Mouse (Mus musculus) urinary bladder, adult 2 months (tissue): ENCODE measurements around the gene Hhat. TPM values are rescaled to one million over a fixed set of nuclear protein-coding genes. Genes with fewer than 3 reads are reported as not detected.

Experiments used
- DNase-seq: peaks from one replicate; pipeline ENCODE4 v3.0.0; 2022; ENCODE audit warnings: low spot score
- polyA plus RNA-seq: library from polyadenylated mRNA; depleted of rRNA; stranded (reverse); fragments of >200 nt; gene quantifications from 2 replicates; pipeline ENCODE4 v1.2.3, GENCODE M21; 2012; rRNA removed

Gene Hhat
- 2.7 and 3.1 TPM in 2 replicates for polyA plus RNA-seq

DNA sequence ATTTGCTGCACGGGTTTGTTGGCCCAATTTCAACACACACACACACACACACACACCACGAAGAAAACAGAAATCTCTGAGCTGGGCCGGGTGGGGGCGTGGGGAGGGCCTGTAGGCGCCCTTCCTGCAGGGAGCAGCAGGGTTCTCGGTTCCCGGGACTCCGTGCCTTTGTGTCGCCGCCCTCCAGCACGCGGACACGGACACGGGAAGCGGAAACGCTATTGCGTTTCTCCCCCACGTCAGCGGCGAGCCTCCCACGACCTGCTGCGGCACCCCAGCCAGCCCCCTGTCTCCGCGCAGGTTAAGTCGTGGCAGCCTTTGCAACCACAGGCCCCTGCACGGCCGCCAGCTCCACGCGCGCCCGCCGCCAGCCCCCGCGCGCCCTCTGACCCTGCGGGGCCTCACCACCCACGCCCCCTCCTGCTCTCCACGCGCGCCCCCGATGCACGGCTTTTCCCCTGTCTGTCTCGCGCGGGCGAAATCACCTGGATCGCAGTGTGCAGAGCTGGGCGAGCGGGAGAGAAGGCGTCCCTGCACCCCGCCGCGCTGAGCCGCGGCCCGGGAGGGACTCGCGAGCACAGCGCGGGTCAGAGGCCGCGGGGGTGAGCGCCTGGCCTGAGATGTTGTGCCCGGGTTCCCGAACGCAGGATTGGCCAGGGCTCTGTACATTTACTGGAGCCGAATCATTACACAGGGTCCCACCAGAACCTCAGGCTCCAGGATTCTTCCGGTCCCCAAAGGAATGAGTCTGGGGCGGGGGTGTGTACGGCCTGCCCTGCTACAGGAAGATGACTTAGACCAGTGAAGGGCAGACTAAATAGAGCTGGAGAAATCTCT, at the start of gene Hhat:
Hhat (minus strand) TSS at position 729 of the 837 bp plus-strand sequence.
- peak; percentile 56 for DNase-seq

DNA sequence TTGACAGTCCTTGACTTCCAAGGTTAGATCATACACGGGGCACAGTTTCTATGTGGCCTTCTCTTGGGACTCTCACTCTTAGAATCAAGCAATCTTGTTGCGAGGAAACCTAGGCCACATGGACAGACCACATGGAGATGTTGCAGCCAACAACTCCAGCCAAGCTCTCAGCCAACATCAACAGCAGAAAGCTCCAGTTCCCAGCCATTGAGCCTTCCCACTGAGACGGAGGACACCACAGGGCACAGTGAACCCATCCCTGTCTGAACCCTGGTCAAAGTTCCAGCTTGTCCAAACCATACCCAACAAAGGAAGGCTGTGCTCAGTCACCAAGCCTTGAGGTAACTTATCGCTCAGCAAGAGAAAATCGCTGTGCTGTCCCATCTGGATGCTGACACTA, 47.3 kb upstream of the Hhat start:
- DNase-seq, result no peak

DNA sequence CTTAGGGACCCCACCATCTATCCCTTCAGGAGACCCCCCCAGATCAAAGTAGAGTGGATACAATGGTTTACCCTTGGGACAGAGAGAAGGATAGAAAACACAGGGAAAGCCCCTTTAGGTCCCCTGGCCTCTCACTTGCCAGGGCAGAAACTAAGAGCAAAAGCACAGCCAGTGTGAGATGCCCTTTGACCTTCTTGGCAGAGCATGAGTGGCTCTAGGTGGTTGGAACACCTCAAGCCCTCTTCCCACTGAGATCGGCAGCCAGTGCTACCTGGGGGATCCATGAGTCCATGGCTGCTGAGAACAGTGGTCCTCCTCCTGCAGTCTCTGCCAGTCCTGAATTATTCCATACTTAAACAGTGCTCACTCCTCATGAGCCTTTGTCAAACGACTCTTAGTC, 44.8 kb upstream of the Hhat start:
- DNase-seq, result no peak

DNA sequence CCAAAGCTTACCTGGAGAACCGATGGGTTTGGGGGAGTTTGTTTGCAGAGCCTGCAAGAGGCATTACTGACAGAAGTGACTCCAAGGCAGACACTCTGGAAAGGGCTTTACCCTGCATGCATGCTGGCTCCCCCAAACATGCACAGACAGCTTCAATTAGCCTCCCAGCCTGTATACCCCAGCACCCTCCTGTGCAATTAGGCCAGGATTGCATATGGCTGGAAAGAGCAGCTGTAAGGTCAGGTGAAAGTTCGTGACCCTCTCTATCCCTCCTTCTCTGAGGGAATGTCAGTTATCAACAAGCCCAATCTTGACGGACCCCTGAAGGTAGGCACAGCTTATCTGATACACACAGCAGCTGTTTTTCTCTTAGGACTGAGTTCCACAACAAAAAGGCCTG, 43.7 kb upstream of the Hhat start:
- DNase-seq, result no peak

DNA sequence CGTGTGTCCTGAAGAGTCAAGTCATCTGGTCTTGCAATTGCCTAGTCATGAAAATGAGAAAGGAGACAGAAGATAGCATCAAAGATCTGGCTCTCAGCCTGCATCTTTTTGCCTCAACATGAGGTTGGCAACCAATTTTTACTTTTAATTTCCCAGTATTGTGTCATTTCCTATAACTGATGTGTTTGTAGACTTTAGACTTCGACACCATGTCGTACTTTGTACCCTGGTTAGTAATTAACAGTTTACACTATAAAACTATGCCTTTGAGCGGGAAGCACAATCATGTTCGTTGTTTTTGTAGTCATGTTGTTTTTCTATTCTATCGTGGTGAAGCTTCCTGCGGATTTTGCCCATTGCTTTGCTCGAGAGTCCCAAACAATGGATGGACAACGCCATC, 41.7 kb upstream of the Hhat start:
- DNase-seq, result no peak

DNA sequence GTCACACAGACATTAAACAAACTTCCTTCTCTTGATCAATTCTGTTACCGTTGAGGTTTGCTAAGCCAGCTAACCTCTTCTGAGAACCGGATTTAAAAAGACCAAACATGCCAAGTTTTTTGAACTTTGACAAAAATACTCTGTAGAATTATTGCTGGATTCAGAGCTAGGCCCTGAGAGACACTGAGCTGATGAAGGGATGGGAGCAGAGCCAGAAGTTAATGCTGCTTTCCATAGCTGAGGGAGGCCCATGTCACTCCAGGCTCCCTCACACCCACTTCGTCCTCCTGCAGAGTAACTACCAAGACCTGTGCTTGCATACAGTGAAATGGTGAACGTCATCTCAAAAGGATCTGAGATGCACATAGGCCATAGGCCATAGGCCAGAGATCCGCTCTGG, 41.3 kb upstream of the Hhat start:
- no peak for DNase-seq

DNA sequence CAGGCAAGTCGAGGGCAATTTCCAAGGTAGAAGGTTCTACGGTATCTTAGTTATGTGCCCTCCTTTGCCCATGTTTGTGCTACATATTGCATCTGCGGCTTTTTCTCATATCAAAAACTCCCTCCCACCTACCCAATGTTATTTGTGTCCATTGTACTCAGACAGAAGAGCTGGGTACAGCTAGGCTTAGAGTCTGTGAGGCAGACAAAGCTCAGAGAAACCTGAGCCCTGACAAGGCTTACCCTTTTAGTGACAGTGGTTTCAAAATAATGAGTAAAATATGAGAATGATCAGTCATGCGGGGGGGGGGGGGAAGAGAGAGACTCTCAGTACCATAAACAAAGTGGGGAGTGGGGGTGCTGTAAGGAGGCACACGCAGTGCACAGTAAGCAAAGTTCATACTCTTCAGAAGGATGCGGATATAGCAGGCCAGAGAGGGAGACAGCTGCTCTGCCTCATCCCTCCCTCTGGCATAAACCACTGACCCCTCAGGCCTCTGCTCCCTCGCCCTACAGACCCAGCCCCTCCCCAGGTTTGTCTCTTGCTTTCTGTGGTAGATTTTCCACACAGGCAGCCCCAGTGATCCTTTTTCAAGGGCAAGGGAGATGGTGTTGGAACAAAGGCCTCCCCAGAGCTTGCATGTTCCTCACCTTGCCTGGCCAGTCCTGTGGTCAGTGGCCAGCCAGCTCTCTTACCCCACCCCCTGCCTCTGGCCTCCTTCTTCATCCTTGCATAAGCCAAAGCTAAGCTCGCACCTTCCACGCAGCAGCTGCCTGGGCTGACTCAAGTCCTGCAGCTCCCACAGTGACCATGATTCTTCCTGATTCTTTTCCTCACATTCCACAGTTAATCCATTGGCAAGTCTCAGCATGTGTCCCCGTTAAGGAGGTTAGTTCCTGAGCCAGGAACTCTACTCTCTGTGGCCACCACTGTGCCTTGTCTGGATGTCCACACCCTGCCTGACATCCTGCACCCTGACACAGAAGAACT, 35.4 kb upstream of the Hhat start:
- DNase-seq, result no peak

DNA sequence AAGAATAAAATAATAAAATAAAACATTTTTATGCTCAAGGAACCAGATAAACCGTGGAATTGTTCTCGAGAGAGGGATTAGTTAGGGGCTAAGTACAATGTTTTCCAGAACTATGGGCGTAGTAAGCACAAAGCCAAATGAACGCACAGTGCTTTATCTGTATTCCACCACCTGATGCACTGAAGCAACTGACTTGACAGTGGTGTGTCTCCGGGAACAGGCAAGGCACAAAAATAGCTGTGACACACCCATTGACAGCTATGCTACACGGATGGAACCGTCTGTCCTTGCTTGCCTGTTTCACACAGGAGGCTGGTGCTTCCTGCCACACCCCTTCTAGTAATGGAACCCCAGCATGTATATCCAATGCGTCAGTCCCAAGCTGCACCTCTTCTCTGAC, 29.3 kb upstream of the Hhat start:
- DNase-seq, result no peak

DNA sequence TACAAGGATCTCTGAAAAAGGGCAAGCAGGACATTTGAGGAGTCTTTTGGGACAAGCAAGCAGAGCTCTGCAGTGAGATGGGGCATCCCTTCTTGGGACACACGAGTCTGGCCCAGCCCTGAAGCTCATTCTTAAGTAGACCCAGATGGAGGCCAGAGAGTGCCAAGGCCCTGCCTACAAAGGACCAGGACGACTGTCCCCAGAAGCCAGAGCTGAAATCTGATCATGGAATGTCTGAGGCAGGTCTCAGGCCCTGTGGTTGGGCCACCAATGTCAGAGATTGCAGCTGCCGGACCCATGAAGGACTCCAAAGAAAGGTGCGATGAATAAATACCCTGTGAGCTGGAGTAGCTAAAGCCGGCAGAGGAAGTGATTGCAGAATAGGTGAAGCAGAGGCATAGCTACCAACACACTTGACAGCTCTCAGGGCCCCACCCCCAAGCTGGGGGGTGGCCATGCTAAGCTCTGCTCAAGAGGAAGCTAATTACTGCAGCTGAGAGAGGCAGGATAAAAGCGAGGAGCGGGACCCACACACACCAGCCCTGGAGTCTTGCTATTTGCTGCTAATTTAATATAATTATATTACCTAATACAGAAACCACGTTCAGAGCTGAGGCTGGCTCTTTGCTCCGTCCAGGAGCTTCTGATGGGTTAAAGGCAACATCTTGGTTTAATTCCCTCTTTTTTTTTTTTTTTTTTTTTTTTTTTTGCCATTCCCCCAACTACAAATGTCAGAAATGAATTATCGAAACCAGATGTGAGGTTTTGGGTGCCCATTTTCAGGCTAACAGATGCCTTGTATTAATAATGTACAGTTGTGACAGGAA, 28.4 kb upstream of the Hhat start:
- DNase-seq, result no peak

DNA sequence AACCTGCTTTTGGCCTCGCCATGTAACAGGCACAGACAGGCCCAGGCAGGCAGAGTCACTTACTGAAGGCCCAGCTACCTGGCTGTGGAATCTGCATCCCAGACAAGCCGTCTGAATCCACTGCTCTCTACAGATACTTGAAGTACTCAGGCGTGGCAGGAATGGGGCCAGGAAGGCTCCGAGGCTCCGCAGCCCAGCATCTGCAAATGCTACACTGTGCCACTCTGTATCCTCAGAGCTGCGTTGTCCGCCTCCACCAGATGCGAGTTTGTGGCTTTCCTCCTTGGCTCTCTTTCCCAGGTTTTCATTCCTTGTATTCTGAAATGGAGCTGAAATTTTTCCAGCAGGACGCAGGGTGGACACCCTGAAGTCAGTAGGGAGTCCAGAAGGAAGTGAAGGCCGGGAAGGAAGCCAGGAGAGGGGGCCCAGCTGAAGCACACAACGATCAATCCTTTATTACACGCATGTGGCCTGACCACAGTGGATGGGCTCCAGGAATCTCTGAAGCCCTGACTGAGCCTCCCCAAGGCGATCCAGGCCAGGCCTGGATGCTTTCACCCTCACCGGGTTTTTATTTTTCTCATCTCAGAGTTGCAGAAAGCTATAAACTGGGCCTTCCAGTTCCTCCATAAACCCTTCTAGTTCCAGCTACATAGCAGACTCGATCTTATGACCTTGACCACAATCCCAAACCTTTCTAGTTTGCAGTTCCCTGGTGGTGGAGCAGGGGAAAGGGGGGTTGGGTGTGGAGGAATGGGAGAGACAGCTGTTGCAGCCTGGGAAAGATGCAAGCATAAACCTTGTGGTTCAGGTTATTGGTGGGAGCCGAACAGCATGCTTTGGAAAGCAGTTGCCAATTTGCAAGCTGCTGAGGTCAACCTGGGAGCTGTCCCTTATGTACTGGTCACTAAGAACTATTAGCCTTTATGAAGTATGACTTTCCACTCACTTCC, 27.5 kb upstream of the Hhat start:
- DNase-seq, result no peak

DNA sequence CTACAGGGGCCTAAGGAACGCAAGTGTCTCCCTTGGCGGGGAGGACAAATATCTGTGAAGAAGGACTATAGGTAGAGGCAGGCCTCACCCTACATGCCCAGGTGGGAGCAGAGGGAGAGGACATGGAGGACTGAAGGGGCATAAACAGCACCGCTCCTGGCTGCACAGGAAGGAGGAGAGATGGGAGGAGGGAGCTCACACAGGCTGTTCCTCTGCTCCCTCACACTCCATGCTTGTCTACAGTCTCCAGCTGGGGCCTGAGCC, 25.9 kb upstream of the Hhat start:
- no peak for DNase-seq

DNA sequence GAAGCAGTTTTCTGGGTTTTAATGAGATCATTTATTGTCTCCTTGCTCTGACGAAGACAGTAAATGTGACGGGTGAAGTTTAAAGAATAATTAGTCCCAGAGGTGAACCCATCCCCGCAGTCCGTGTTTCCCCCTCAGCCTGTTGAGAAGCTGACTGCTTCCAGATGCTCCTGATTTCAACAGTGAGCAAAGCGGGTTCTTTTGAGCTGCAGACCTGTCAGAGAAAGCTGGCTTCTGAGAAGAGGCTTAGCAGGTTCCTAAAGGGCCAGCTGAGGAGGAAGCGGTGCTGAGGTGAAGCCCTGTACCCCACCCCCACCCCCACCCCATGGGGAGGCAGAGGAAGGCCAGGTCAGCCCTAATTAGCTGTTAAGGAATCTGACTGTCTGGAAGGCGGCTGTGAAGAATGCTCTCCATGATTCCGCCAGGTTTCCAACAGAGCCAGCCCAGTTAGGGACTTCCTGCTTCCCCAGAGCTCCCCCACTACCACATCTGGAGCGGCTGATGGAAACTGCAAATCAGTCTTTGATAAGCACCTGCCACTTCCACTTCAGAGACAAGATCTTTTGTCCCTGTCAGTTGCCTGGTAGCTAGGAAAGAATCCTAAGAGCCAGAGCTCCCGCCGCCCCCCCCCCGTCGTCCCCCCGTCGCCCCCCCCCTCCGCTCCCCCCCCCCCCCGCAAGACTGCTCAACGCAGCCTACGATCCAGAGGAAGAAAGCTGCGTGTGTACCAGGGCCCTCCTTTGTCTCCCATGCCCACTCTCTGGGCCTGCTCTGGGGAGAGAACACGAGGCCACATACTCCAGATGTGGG, 25.4 kb upstream of the Hhat start:
- DNase-seq, result no peak

DNA sequence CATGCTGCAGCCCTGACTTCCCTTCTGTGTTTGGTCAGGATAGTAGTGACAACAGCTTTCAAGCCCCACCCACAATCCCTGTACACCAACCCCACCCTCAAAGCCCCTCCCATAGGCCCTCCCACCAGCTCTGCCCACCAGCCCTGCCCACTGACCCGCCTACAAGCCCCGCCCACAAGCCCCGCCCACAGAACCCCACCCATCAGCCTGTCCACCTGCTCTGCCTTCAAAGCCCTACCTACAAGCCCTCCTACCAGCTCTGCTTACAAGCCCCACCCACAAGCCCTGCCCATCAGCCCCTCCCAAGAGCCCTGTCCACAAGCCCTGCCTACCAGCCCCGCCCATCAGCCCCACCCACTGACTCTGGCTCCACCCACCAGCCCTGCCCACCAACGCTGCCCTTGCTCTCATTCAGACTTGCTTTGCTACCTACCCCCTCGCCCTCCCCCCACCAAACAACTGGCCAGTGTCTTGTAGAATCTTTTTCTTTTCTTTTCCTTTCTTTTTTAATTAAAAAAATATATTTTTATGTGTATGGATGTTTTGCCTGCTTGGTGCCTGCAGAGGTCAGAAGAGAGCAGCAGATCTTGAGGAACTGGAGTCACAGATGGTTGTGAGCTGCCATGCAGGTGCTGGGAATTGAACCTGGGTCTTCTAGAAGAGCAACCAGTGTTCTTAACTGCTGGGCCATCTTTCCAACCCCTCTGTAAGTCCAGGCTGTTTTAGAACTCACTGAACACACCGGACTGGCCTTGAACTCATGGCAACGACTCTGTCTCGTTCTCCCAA, 24.1 kb upstream of the Hhat start:
- DNase-seq, result no peak

DNA sequence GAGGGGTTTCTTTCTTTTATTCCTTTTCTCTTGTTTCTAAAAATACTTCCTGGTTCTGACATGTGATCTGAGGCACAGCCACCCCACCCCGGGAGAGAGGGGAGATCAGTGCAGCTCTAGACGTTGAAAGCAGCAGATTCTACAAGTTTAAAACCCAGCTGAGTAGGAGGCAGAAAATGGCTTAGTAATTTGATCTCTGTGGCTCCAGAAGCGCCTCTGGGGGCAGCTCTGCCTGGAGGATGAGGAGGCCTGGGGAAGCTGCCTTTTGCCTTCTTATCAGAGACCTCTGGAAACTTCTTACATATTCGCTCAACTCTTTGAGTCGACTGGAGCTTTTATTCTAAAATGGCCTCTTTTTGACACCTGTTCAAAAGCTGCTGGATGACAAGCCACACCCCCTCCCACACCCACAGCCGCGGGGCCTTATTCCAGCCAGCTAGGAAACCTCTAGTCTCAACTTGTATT, 20.9 kb upstream of the Hhat start:
- DNase-seq, result no peak

DNA sequence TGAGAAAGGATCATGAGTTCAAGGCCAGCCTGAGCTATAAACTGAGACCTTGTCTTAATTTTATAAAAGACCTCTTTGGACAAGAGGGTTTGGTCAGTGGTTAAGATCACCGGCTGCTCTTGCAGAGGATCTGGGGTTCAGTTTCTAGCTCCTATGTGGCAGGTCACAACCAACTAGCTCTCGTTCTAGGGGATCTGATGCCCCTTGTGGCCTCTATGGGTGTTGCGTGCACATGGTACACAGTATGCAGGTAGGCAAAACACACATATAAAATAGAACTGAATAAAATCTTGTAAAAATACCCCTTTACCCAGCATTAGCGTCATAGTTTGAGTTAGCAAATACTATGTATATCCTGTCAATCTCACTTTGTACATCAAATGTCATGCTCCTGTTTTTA, 19.4 kb upstream of the Hhat start:
- DNase-seq, result no peak

DNA sequence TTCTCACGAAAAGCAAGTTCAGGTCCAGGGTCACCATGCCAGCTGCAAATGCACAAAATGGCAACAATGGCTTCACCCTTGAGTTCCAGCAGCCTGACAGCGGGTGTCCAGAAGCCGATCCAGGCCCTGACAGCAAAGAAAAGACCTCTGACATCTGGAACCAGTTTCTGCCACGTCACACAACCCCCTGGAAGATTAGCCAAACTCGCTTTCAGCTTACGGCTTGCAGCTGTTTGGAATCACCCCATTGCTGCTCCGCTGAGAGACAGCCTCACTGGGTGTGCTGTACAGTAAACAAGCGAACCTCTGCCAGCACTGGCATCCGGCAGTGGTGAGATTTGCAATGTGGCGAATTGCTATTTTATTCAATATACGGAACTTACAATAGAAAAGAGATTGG, 18.8 kb upstream of the Hhat start:
- DNase-seq, result no peak

DNA sequence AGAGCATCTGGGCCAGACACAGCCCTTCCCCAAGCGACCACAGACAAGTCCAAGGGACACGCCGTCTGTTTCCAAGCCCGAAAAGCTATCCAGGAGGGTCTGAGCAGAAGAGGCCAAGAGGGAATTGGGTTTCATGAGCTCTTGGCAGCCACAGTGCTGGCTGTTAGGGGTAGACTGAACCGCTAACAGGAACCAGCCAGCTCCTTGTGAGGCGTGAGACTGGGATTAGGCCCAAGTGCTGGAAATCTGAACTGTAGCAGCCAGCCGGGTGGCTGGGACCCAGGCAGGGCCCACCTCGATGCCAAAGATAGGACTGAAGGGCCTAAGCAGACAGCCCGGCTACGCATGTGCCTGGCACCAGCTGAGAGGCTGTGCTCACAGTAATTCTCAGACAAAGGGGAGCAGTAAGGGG, 18.1 kb upstream of the Hhat start:
- DNase-seq, result no peak

DNA sequence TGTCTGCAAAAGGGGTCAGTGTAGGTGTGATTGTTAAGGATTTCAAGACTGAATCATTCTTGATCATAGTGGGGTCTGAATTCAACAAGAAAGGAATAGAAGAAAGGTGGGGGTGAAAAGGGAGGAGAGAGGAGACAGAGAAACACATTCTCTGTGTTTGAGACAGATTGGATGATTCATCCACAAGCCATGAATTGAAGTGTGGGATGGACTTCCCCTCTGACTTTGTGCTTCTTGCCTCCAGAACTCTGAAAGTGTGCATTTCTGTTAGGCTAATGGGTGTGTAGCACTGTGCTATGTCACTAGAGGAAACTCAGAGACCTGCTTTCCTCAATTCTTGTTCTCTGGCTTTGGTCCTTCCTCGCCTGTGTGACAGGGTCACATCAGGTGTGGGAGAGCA, 15.2 kb upstream of the Hhat start:
- no peak for DNase-seq
